Mouse (Mus musculus) forebrain, embryonic 13.5 days (tissue): Measurements from ENCODE around the gene Psg25. TPM values are rescaled to one million over a fixed set of nuclear protein-coding genes. Genes with fewer than 3 reads are reported as not detected.
"Not testable (repeated sequence)": the region's sequence is repeated elsewhere in the genome, so short reads cannot be mapped to it uniquely, and the experiment has no call there.

Experiments used
- ATAC-seq: fragments of 200-750 bp; cut with Nextera tagmentation; 2 replicates; pipeline ENCODE4 v1.8.0; 2017
- H3K27ac ChIP-seq: fragments of 300-500 bp; sonication (generic); 2 replicates; pipeline ENCODE4 v1.5.1; 2015; ENCODE audit warnings: inconsistent platforms, mild to moderate bottlenecking, moderate library complexity
- H3K27me3 ChIP-seq: fragments of 300-500 bp; sonication (generic); 2 replicates; pipeline ENCODE4 v1.6.1; 2015; ENCODE audit warnings: mild to moderate bottlenecking, inconsistent platforms
- H3K36me3 ChIP-seq: fragments of 300-500 bp; sonication (generic); 2 replicates; pipeline ENCODE4 v1.6.1; 2015; ENCODE audit warnings: mild to moderate bottlenecking, inconsistent platforms; ENCODE audit not compliant: poor library complexity, severe bottlenecking
- H3K4me1 ChIP-seq: fragments of 300-500 bp; sonication (generic); 2 replicates; pipeline ENCODE4 v1.6.1; 2015; ENCODE audit warnings: inconsistent platforms
- H3K4me2 ChIP-seq: fragments of 300-500 bp; sonication (generic); 2 replicates; pipeline ENCODE4 v1.6.1; 2015; ENCODE audit warnings: inconsistent platforms, mild to moderate bottlenecking, moderate library complexity
- H3K4me3 ChIP-seq: fragments of 300-500 bp; sonication (generic); 2 replicates; pipeline ENCODE4 v1.5.1; 2015; ENCODE audit warnings: mild to moderate bottlenecking, inconsistent platforms
- H3K9ac ChIP-seq: fragments of 300-500 bp; sonication (generic); 2 replicates; pipeline ENCODE4 v1.6.1; 2015; ENCODE audit warnings: mild to moderate bottlenecking, inconsistent platforms
- H3K9me3 ChIP-seq: fragments of 300-500 bp; sonication (generic); replicated peaks from 2 replicates; pipeline ENCODE4 v1.6.1; 2016; ENCODE audit warnings: inconsistent platforms
- WGBS: fragments of 180-500 bp; shearing (Covaris S2); methylation state at CpG from one replicate; pipeline ENCODE4 v1.1.7; 2015; 5-methylcytosine and 5-hydroxymethylcytosine counted together
- polyA plus RNA-seq: library from polyadenylated mRNA; unstranded; fragments of >200 nt; fragmentation: Nextera tagmentation; extraction: Ambion mirVana; gene quantifications from 2 replicates; pipeline ENCODE4 v1.2.1, GENCODE M21; 2015

Psg25 gene
- polyA plus RNA-seq: not detected in 2 replicates

DNA sequence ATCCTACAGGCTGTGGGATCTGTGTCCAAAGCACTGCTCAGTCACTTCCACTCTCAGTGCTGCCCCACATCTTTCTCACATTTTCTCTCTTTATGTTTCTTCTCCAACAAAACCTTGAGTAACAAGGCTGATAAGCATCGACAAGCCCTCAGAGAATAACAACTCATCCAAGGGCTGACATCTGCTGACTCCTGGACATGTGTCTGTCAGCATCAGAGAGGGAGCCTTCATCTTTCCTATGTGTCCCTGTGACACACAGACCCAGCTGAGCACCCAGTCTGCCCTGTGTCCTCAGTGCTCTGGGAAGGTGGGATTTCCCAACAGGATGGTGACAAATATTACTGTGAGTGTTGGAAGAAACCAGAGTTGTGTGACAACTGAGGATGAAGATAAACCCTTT, at the start of gene Psg25:
Gene Psg25 (minus strand): TSS at position 101 of the 400 bp plus-strand sequence.
- no peak for ATAC-seq
- 93% methylated on average over 1 of the region's 1 CpGs for WGBS
- Histone ChIP-seq H3K4me3 (no peak within 1 kb of the TSS), H3K36me3 (no peaks in the 10 kb centered on the region), H3K9ac (no peak within 1 kb of the TSS), H3K27me3 (no peaks in the 10 kb centered on the region), H3K9me3 (peaks cover 6% of the 10 kb centered on the region), H3K4me2 (no peak within 1 kb of the TSS), H3K27ac (no peak within 1 kb of the TSS), H3K4me1 (no peaks in the 10 kb centered on the region)

DNA sequence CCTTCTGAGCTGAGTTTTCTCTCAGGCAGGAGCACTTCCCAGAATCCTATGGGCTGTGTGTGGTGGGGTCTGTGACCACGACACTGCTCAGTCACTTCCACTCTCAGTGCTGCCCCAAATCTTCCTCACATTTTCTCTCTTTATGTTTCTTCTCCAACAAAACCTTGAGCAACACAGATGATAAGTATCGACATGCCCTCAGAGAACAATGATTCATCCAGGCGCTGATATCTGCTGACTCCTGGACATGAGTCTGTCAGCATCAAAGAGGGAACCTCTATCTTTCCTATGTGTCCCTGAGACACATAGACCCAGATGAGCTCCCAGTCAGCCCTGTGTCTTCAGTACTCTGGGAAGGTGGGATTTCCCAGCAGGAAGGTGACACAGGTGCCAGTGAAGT, 35.1 kb upstream of the Psg25 start, which contains the start of gene Psg27:
Gene Psg27 (minus strand): TSS at position 101 of the 400 bp plus-strand sequence.
- Histone ChIP-seq H3K4me2 (no peak within 1 kb of the TSS), H3K9me3 (peaks cover 16% of the 10 kb centered on the region; the same call in 1 of the 2 replicates), H3K36me3 (no peaks in the 10 kb centered on the region), H3K27ac (no peak within 1 kb of the TSS), H3K9ac (no peak within 1 kb of the TSS), H3K4me1 (no peaks in the 10 kb centered on the region), H3K27me3 (no peaks in the 10 kb centered on the region), H3K4me3 (no peak within 1 kb of the TSS)
- no peak for ATAC-seq
- 85% methylated on average over 3 of the region's 3 CpGs for WGBS

DNA sequence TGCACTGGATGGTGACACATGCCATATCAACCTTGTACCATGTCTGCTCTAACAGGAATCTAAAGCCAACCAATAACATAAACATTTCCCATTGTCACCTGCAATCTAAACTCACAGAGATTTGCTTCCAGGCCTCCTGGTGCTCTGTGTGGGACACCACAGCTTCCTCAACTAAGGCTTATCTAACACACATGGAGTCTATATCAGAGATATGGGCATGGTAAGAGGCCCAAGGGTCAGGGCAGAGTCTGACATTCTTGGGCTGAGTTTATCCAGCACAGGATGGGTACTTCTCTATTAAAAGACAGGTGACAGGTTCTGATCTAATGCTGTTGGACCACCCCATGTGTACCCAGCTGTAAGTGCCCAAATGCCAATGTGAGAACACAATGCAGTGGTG, 27.8 kb upstream of the Psg25 start:
- no peak for ATAC-seq
- Histone ChIP-seq H3K27me3 (no peaks in the 10 kb centered on the region), H3K36me3 (no peaks in the 10 kb centered on the region), H3K9me3 (0 out of 2 replicates have a peak, but pooled peaks cover 4% of the 10 kb centered on the region), H3K27ac (no peak overlapping the region), H3K9ac (no peak overlapping the region), H3K4me2 (no peak overlapping the region), H3K4me1 (no peaks in the 10 kb centered on the region), H3K4me3 (no peak overlapping the region)

DNA sequence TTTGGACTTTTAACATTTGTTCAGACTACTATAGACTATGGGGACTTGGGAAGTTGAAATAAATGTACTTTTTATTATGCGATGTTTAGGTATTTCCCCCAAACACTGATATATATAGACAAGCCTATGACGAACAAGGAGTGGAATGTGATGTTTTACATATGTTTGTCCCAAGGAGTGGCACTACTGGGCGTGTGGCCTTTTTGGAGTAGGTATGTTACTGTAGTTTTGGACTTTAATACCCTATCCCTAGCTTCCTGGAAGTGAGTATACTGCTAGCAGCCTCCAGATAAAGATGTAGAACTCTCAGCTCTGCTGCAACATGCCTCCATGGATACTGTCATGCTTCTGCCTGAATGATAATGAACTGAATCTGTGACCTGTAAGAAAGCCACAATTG, 23.7 kb upstream of the Psg25 start:
- not testable (repeated sequence) for H3K9me3 ChIP-seq, H3K27ac ChIP-seq, H3K4me1 ChIP-seq, ATAC-seq, H3K27me3 ChIP-seq, H3K36me3 ChIP-seq, H3K9ac ChIP-seq, H3K4me3 ChIP-seq, H3K4me2 ChIP-seq
- 84% methylated on average over 3 of the region's 3 CpGs for WGBS

DNA sequence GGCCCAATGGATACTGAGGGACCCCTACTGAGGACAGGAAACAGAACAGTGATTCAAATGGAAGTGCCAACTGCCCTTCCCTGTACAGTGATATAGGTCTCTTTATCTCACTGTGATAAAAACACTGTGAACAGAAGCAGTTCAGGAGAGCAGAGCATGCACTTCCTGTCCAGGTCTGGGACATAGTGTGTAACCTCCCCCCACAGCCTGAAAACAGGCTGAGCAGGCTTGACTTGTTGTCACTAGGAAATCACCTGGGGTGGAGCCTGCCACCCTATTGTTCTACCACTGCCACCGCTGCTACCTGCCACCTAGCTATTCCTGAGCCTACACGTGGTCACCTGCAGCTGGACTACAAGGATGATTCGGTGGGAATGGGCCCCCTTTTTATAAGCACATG, 1.4 kb upstream of the Psg25 start:
- 64% methylated on average over 3 of the region's 3 CpGs for WGBS
- no peak for ATAC-seq
- no peaks in the 10 kb centered on the region for H3K4me1 ChIP-seq
- H3K27me3 ChIP-seq: no peaks in the 10 kb centered on the region
- H3K4me3 ChIP-seq: no peak overlapping the region
- H3K9me3 ChIP-seq: peaks cover 6% of the 10 kb centered on the region
- H3K36me3 ChIP-seq: no peaks in the 10 kb centered on the region
- no peak overlapping the region for H3K4me2 ChIP-seq
- H3K27ac ChIP-seq: no peak overlapping the region
- H3K9ac ChIP-seq: no peak overlapping the region

DNA sequence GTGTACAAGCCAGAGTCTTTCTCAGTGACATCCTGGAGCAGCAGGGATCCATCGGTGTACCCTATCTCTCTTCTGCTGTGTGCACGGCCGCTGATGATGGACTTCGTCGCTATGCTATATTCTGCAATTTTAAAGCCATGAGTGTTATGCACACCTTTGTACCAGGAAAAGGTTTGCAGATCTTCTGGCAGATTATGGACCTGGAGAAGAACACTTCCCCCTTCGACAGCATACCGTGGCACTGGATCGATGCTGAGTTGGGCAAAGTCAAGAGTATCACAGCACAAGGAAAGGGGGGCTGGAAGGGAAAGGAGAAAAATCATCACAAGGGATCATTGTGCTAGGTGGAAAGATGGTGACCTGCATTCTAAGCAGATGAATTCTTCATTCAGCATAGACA, 7.4 kb downstream of the Psg25 start:
- Histone ChIP-seq H3K9me3 (peaks cover 9% of the 10 kb centered on the region), H3K27me3 (no peaks in the 10 kb centered on the region), H3K36me3 (no peaks in the 10 kb centered on the region), H3K4me2 (no peak overlapping the region), H3K9ac (no peak overlapping the region), H3K27ac (no peak overlapping the region), H3K4me1 (no peaks in the 10 kb centered on the region), H3K4me3 (no peak overlapping the region)
- no peak for ATAC-seq
- WGBS: 92% methylated on average over 8 of the region's 8 CpGs

DNA sequence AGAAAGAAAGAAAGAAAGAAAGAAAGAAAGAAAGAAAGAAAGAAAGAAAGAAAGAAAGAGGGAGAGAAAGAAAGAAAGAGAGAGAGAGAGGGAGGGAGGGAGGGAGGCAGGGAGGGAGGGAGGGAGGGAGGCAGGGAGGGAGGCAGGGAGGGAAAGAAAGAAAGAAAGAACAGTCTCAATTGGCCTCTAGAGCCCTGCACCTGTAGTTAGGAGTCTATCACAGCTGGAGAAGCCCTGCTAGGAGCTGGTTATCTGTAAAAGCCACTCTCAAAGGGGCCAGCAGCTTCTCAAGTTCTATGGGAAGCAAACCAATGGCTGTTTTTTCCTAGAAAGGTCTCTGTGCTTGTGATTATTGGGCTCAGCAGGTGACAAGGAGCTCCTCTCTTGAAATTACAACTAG, 19.2 kb downstream of the Psg25 start:
- not testable (repeated sequence) for H3K27me3 ChIP-seq, H3K4me3 ChIP-seq, H3K4me2 ChIP-seq, H3K9me3 ChIP-seq, H3K4me1 ChIP-seq, H3K9ac ChIP-seq, ATAC-seq, H3K36me3 ChIP-seq, H3K27ac ChIP-seq

DNA sequence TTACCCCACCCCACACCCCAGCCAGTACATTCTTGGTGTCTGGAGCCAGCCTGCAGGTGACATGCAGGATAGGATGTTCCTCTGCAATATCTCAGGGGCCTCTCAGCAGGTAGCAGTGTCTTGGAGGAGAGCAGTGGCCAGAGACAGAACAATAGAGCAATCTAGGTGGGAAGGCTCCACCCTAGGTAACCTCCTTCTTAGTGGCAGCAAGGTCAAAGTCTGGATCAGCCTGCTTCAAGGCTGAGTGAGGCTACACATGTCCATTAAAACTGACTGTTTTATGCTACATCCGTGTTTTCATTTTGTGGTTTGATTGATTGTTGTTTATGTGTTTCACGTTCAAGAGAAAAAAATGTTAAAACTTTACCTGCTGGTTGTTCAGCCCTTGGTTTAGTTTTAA, 19.7 kb downstream of the Psg25 start:
- H3K9ac ChIP-seq, H3K9me3 ChIP-seq, ATAC-seq, H3K27ac ChIP-seq, H3K4me1 ChIP-seq, H3K4me3 ChIP-seq, H3K36me3 ChIP-seq, H3K27me3 ChIP-seq, H3K4me2 ChIP-seq: not testable (repeated sequence)
- WGBS: 54% methylated on average over 2 of the region's 2 CpGs

DNA sequence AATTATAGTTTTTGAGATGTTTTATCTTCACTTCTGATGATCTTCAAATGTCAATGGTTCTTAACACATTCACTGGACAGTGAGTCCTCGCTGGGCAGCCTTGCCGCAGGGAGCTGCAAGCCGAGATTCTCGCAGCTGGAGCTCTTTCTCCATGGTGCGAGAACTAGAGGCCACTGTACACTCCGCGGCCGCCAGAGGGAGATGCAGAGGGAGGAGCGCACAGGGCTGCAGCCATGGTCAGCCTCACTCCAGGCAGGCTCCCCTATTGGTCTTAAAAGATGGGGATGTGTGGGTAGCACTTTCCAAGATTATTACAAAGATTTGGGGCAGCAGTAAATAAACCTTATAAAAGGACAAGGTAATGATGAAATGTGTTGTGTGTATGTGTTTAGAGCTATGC, 20.6 kb downstream of the Psg25 start:
- H3K27me3 ChIP-seq: no peaks in the 10 kb centered on the region
- no peak overlapping the region for H3K4me3 ChIP-seq
- no peaks in the 10 kb centered on the region for H3K4me1 ChIP-seq
- no peak for ATAC-seq
- 22% methylated on average over 9 of the region's 9 CpGs for WGBS
- H3K27ac ChIP-seq: no peak overlapping the region
- H3K9me3 ChIP-seq: no peaks in the 10 kb centered on the region
- no peak overlapping the region for H3K4me2 ChIP-seq
- no peaks in the 10 kb centered on the region for H3K36me3 ChIP-seq
- no peak overlapping the region for H3K9ac ChIP-seq

DNA sequence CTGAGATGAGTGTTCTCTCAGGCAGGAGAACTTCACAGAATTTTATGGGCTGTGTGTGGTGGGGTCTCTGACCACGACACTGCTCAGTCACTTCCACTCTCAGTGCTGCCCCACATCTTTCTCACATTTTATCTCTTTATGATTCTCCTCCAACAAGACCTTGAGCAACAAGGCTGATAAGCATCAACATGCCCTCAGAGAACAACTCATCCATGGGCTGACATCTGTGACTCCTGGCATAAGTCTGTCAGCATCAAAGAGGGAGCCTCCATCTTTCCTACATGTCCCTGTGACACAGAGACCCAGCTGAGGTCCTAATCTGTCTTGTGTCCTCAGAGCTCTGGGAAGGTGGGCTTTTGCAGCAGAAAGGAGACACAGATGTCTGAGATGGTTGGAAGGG, 48.0 kb downstream of the Psg25 start, which contains the start of gene Psg26:
Gene Psg26 (minus strand): TSS at position 101 of the 400 bp plus-strand sequence.
- Histone ChIP-seq H3K9me3 (peaks cover 25% of the 10 kb centered on the region), H3K4me3 (no peak within 1 kb of the TSS), H3K4me1 (no peaks in the 10 kb centered on the region), H3K9ac (no peak within 1 kb of the TSS), H3K27ac (no peak within 1 kb of the TSS), H3K36me3 (no peaks in the 10 kb centered on the region), H3K4me2 (no peak within 1 kb of the TSS), H3K27me3 (no peaks in the 10 kb centered on the region)
- 64% methylated on average over 1 of the region's 1 CpGs for whole genome bisulfite sequencing
- no peak for ATAC-seq

Other genes starting within 250 kb of the Psg25 start
- gene Psg18, start 177.3 kb downstream of the Psg25 start, polyA plus RNA-seq: not detected in 2 replicates
- gene Psg28, start 100.2 kb downstream of the Psg25 start, polyA plus RNA-seq: not detected in 2 replicates
- not detected in 2 replicates for gene Psg26, start 48.1 kb downstream of the Psg25 start, polyA plus RNA-seq
- gene Psg27, start 35.0 kb upstream of the Psg25 start, polyA plus RNA-seq: not detected in 2 replicates
- gene Psg23, start 84.2 kb upstream of the Psg25 start, polyA plus RNA-seq: not detected in 2 replicates
- not detected in 2 replicates for gene Psg21, start 124.5 kb upstream of the Psg25 start, polyA plus RNA-seq
- not detected in 2 replicates for gene Psg20, start 153.9 kb upstream of the Psg25 start, polyA plus RNA-seq
- gene Psg22, start 185.8 kb upstream of the Psg25 start, polyA plus RNA-seq: not detected in 2 replicates